Mouse (Mus musculus) bone marrow, adult 2 months (tissue): ENCODE results near the gene Apobr. TPM values are rescaled to one million over a fixed set of nuclear protein-coding genes. Genes with fewer than 3 reads are reported as not detected.

Source experiments
- H3K27ac ChIP-seq: fragments of 200-500 bp; 2 replicates; pipeline ENCODE4 v1.5.1; 2012; ENCODE audit warnings: low read depth, mild to moderate bottlenecking, control low read depth, inconsistent platforms, low read length; ENCODE audit not compliant: control insufficient read depth, poor library complexity, insufficient read depth
- H3K4me1 ChIP-seq: fragments of 200-500 bp; 2 replicates; pipeline ENCODE4 v1.6.1; 2011; ENCODE audit warnings: low read length; ENCODE audit not compliant: control insufficient read depth, insufficient read depth
- H3K4me3 ChIP-seq: fragments of 200-500 bp; replicated peaks from 2 replicates; pipeline ENCODE3; 2011; ENCODE audit warnings: mild to moderate bottlenecking, low read depth, low read length, control low read depth; ENCODE audit not compliant: control insufficient read depth
- CTCF ChIP-seq: fragments of 200-500 bp; IDR thresholded peaks from 2 replicates; pipeline ENCODE4 v1.5.1; 2011; ENCODE audit warnings: low read length, control low read depth; ENCODE audit not compliant: control insufficient read depth, insufficient read depth
- POLR2A ChIP-seq: fragments of 200-500 bp; IDR thresholded peaks from 2 replicates; pipeline ENCODE4 v1.6.1; 2011; ENCODE audit warnings: low read depth, mild to moderate bottlenecking, control low read depth, low read length, borderline replicate concordance; ENCODE audit not compliant: control insufficient read depth
- WGBS: fragments of 180-500 bp; shearing (Covaris S2); methylation state at CpG from one replicate; pipeline ENCODE4 v1.1.7; 2018; 5-methylcytosine and 5-hydroxymethylcytosine counted together
- polyA plus RNA-seq: library from polyadenylated mRNA; stranded (reverse); fragments of >200 nt; gene quantifications from 2 replicates; pipeline ENCODE4 v1.2.4, GENCODE M21; 2011; ENCODE audit warnings: low replicate concordance; ENCODE audit not compliant: missing spikeins, insufficient read depth, insufficient read length

Gene Apobr
- polyA plus RNA-seq, 1 experiment = 45.7 TPM

GRCm38 (mm10) chr7:126607064-126607463 lies 22.3 kb downstream of the Apobr start:
- TF ChIP-seq CTCF = no peak
- Histone ChIP-seq H3K4me1 (peaks cover 11% of the 10 kb centered on the region; the same call in 1 of the 2 replicates), H3K27ac (peak overlapping the region; percentile 91), H3K4me3 (no peak overlapping the region)
- WGBS = 48% methylated on average over 3 of the region's 3 CpGs

- TF ChIP-seq POLR2A (no peak), CTCF (no peak)
These were observed 23.1 kb downstream of the Apobr start for GRCm38 (mm10) chr7:126607796-126608195.

GRCm38 (mm10) chr7:126612736-126613135 lies 28.0 kb downstream of the Apobr start:
- TF ChIP-seq CTCF = no peak
- TF ChIP-seq POLR2A = no peak
- no peak overlapping the region for H3K27ac ChIP-seq
- H3K4me3 ChIP-seq = no peak overlapping the region
- 77% methylated on average over 3 of the region's 3 CpGs for WGBS
- peaks cover 2% of the 10 kb centered on the region; the same call in 1 of the 2 replicates for H3K4me1 ChIP-seq

More at GRCm38 (mm10) chr7:126607796-126608195, 23.1 kb downstream of the Apobr start:
- peak overlapping the region; percentile 91; the same call in 1 of the 2 replicates for H3K27ac ChIP-seq
- H3K4me1 ChIP-seq = peaks cover 8% of the 10 kb centered on the region; the same call in 1 of the 2 replicates
- WGBS = 62% methylated on average over 5 of the region's 5 CpGs
- no peak overlapping the region for H3K4me3 ChIP-seq

- H3K4me3 ChIP-seq = no peak overlapping the region
- 62% methylated on average over 3 of the region's 3 CpGs for WGBS
- H3K27ac ChIP-seq = no peak overlapping the region
- TF ChIP-seq POLR2A = no peak
- peak; percentile 54 for TF ChIP-seq CTCF
- H3K4me1 ChIP-seq = peaks cover 3% of the 10 kb centered on the region
These were observed 32.0 kb downstream of the Apobr start for GRCm38 (mm10) chr7:126616707-126617106.

GRCm38 (mm10) chr7:126619559-126620275 lies 35.0 kb downstream of the Apobr start:
- 65% methylated on average over 10 of the region's 10 CpGs for WGBS
- no peak overlapping the region for H3K27ac ChIP-seq
- TF ChIP-seq POLR2A (no peak), CTCF (no peak)
- H3K4me3 ChIP-seq = no peak overlapping the region
- H3K4me1 ChIP-seq = peaks cover 4% of the 10 kb centered on the region

- H3K4me3 ChIP-seq = no peak overlapping the region
- H3K27ac ChIP-seq = 0 out of 2 replicates have a peak overlapping the region, but pooled peaks have one; percentile 29
- TF ChIP-seq CTCF = no peak
- TF ChIP-seq POLR2A = no peak
- 44% methylated on average over 9 of the region's 9 CpGs for WGBS
- H3K4me1 ChIP-seq = peaks cover 4% of the 10 kb centered on the region
These were observed 37.0 kb downstream of the Apobr start for GRCm38 (mm10) chr7:126621452-126622359.

GRCm38 (mm10) chr7:126623381-126623780 lies 38.6 kb downstream of the Apobr start:
- TF ChIP-seq CTCF = no peak
- TF ChIP-seq POLR2A = no peak
- no peak overlapping the region for H3K27ac ChIP-seq
- 34% methylated on average over 1 of the region's 1 CpGs for WGBS
- H3K4me3 ChIP-seq = no peak overlapping the region
- peaks cover 4% of the 10 kb centered on the region for H3K4me1 ChIP-seq

- H3K4me3 ChIP-seq = peak overlapping the region; percentile 37
- TF ChIP-seq POLR2A (no peak), CTCF (no peak)
- WGBS = 86% methylated on average over 16 of the region's 16 CpGs
- H3K4me1 ChIP-seq = peaks cover 4% of the 10 kb centered on the region
- H3K27ac ChIP-seq = no peak overlapping the region
These were observed 40.0 kb downstream of the Apobr start for GRCm38 (mm10) chr7:126624774-126625173.
